Mouse (Mus musculus) kidney, adult 9 months (tissue): ENCODE measurements around the gene Crtc3.

Experiments
- DNase-seq: peaks from one replicate; pipeline ENCODE4 v3.0.0; 2022

The Crtc3 gene

GRCm38 (mm10) chr7:80542139-80542831 lies 146.4 kb downstream of the Crtc3 start:
- DNase-seq = no peak

- DNase-seq = no peak
Observed at GRCm38 (mm10) chr7:80539581-80539980, 149.1 kb downstream of the Crtc3 start.
